Mouse (Mus musculus) mouse embryonic stem cell (cell line): ENCODE measurements at regions not wholly inside any gene's neighbourhood (a gene's known extent, or its start where the extent isn't known, plus 50 kb on each side); places are given as distances from the start of the nearest gene placed in this dataset.

ENCODE experiments used
- in situ Hi-C, 2 experiments: fragments of 300-500 bp; cut with MboI; formaldehyde crosslinking; loops; 1 replicate in 1 of 2; 3 replicates in 1 of 2; pipeline ENCODE4 v1.14.3; 2019 to 2020; ENCODE audit warnings: low sequenced_read_pairs in 2 of 2, low pct_unique_long_range_greater_than_20kb in 1 of 2, mixed read lengths in 1 of 2; ENCODE audit not compliant: unreplicated experiment in 1 of 2

- in situ Hi-C loops: no loop called here
Measured at GRCm38 (mm10) chr6:12812467-12812866, 63.3 kb upstream of the Thsd7a start.

DNA sequence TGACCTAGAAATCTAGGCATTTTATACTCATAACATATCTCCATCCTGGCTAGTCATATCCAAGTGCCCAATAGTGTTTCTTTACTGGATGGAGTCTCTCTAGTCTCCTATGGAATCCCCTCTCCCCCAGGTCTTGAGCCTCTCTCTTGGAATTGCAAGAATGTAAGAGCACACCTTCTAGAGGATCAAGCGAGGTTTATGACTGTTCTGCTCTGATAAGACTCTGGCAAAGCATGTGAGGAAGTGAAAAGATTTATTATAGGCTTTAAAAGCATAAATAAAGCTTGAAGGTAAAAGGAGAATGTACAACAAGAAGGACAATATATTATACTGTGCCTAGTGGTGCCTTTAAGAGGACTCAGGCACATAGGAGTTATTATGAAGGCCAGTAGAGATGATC, 62.8 kb upstream of the Thsd7a start:
- in situ Hi-C loops: no loop called here

DNA sequence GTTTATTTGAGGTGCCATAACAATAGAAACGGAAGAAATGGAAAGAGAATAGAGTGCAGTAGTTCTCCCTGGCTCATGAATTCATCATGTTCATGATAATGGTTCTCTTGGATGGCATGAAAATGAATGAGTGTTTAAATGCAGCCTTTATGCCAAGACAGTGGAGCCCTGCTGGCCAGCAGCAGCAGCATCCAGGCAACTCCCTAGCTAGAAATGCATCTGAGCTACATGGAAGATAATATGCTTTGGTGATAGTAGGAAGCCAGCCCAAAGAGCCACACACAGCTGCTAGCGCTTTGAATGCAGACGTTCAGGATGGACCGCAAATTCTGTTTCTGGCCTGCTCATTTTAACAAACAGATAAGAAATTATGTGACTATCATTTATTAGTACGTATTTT, 60.4 kb upstream of the Thsd7a start:
- in situ Hi-C loops: no loop called here
